Mouse (Mus musculus) frontal cortex, postnatal 14 days (tissue): Measurements from ENCODE around the gene Slc25a53.
"Not testable (repeated sequence)": the region's sequence is repeated elsewhere in the genome, so short reads cannot be mapped to it uniquely, and the experiment has no call there.

Experiments used
- DNase-seq, 2 experiments: peaks; one replicate each; pipeline ENCODE4 v3.0.0; 2022; ENCODE audit warnings: low spot score in 2 of 2

The Slc25a53 gene

DNA sequence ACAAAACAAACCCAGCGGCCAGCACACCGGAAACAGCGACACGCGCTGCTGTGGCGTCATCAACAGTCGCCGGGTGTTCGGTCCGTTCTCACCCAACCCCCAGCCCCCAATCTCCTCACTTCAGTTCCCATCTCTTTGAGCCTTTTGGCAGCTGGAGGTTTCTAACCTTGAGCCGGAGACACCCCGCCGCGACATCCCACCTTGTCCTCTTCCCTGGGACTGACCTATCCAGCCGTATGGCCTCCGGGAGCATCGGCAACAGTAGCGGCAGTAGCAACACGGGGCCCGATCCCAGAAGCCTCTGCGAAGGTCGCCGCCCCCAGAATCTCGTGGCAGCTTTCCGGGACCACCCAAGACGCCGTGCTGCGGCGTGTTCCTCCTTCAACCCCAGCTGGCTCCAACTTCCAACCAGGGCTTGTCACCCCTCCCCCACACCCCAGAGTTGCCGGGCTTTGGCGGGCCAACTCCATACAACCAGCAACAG, at the start of gene Slc25a53:
TSS of gene Slc25a53 (minus strand) at position 303 of the 484 bp plus-strand sequence.
- peak; percentile 76 to 82 for DNase-seq

DNA sequence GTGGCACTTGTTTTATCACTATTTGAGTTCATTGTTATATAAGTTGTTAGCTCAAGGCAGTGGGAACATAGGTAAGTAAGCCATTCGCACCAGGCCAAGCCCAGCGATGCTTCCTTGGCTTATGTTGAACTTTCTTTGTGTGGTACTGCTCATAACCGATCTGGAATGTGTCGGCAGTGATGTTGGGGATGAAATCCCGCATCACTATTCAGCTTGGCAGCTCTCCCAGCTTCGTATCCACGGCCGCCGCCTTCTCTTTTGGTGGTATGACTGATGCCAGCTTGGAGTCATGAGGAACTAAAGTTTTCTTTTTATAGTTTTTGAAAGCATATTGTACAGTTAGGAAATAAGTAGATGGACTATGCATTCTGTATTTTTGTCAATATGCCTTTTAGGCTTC, 25.1 kb upstream of the Slc25a53 start:
- DNase-seq, result peak; percentile 21

DNA sequence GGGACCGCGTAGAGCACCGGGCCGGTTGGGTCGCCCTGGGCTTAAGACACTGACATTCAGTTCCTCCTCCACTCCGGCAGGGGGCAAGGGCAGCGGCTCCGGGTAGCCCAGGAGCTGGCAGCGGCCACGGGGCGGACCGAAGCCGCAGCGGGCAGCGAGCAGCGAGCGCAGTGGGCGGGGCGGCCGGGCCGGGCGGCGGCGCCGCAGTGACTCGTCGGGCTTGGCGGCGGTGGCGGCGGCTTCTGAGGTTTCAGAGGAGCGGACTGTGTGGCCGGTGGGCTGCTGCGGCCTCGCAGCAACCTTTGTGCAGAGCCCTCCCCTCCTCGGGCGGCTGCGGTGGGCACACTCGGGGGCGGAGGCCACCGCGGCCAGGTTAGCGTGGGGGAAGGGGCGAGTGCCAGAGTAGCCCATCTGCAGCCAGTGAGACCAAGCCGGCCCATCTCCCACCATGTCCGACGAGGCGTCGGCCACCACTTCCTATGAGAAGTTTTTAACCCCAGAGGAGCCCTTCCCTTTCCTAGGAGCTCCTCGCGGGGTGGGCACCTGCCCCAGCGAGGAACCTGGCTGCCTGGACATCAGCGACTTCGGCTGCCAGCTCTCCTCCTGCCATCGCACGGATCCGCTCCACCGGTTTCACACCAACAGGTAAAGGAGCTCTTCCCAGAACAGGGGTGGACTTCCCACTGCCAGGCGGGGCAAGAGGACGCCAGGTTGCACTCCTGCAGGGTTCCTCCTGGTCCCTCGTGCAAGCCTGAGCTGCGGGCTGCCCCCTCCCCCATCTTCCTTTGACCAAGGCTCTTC, 11.5 kb upstream of the Slc25a53 start, which contains the start of gene Fam199x:
TSS of gene Fam199x (plus strand) at position 170 of the 801 bp plus-strand sequence.
- peak; percentile 28 to 36 for DNase-seq

DNA sequence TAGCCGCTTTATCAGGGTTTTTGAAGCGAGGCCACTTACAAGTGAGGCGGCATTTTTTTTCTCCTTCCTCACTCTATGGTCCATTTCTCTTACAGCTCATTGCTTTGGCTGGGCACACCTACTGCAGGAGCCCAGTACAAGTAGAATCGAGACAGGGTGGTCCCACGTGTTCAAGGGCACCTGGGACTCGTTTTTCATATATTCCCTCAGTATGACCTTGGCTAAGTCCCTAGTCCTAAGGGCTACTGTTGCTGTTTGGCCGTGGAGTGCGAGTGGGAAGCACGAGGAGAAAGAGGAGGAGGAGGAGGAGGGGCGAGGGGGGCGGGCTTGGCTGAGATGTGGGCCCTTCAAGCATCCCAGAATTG, 10.9 kb upstream of the Slc25a53 start:
- no peak for DNase-seq

GRCm38 (mm10) chrX:137038502-137038901, 400 bp upstream of the Slc25a53 start:
- DNase-seq, result no peak

GRCm38 (mm10) chrX:137037470-137037999, 567 bp downstream of the Slc25a53 start:
- DNase-seq, result no peak

- DNase-seq, result no peak
These were observed 3.8 kb downstream of the Slc25a53 start for GRCm38 (mm10) chrX:137034322-137034721.

DNA sequence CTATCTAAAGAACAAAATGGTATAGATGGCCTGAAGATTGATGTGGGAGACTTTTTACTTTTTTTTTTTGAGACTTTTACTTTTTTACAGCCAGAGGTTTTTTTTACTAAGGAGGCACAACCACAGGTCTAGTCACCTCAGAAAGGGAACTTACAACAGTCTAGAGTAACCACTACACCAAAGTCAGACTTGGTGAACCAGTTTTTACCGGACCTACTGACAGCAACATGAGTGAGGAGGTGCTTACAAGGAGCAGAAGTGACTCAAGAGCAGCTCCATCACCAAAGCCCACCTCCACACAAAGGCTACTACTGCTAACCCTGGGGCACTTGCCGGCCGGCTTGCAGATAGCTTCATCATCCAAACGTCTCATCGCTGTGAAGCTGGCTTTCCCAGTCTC, 6.4 kb downstream of the Slc25a53 start:
- DNase-seq, result no peak

DNA sequence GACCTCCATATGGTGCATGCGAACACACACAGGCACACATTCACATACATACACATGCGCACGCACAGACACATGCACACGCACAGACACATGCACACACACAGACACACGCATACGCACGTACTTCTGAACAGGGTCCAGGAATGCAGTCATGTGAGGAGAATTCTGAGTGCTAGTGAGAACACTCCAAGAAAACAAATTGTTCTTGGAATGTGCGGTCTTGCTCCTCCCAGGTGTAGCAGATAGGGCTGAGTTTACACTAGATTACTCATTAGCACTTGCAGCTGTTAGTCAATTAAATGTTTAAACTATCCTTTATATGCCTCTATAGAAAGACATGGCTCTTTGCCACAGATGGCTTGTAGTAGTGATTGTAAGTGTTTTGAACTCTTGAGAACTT, 7.2 kb downstream of the Slc25a53 start:
- DNase-seq, result no peak

DNA sequence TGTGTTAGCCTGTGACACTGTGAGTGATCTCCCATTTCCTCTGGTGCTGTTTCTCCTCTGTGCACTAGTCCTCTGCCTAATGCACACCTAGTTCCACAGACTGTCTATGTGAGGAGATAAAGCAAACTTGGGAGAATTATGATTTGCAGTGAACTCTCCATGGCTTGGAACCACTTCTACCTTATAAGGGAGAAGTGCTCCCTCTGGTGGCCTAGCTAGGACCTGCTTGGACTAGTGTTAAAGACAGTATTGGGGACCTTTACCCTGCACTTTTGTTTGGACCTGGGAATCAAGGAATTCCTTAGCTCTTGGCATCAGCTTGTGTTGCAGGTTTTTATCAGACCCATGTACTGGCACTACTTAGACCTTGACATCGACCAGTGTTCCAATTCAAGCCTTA, 18.8 kb downstream of the Slc25a53 start:
- peak in 1 of 2 experiments; percentile 58 for DNase-seq

- no peak for DNase-seq
These were observed 20.4 kb downstream of the Slc25a53 start for GRCm38 (mm10) chrX:137017668-137018067.

DNA sequence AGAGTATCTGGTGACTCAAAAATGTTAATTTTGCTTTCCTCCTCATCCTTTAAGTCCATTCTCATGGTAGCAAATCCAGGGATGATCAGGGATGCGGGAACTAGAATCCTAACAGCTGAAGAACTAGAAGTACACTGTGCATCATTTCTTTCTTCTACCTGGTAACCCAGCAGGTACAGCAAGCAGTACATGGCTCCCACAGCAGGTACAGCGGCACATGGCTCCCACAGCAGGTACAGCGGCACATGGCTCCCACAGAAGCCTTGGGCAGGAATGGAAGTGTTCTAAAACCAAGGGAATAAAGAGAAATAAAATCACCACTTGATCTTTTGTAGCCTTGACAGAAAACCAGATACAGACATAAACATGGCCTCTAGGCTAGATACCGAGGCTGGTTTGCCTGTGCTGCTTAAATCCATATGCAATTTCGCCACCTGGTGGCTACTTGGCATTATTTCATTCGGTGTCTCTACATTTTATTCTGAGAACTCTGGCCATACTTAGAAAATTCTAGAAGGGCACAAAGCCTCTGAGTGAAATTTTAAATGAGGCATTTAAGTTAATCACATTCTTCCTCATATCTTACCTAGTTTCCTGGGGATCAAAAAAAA, 22.9 kb downstream of the Slc25a53 start:
- no peak for DNase-seq

GRCm38 (mm10) chrX:136996256-136996655, 41.8 kb downstream of the Slc25a53 start:
- no peak for DNase-seq

- DNase-seq, result no peak
These were observed 44.5 kb downstream of the Slc25a53 start for GRCm38 (mm10) chrX:136993641-136994040.

GRCm38 (mm10) chrX:136992978-136993547, 45.0 kb downstream of the Slc25a53 start, which contains the start of gene Zcchc18:
Gene Zcchc18, plus strand, starts transcription at chrX:136993155.
- DNase-seq, result peak; percentile 73 to 82

GRCm38 (mm10) chrX:136992191-136992965, 45.7 kb downstream of the Slc25a53 start:
- DNase-seq, result no peak

DNA sequence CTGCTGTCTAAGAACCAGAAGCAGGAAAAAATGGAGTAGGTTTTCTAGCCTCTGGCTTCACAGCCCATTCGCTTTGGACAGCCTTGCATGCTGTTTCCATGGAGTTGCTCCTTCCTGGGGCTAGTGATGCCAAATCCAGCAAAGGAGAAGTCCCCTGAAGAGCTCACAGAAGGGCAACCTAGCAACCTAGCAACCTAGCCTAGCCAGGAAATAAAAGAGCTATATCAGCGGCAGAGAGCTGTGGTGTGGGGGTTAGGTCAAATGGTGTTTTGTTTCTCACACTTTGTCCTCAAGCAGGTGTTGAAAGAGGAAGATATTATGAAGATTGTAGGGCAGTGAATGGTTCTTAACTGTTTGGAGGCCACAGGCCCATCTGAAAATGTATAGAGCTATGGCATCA, 46.8 kb downstream of the Slc25a53 start:
- no peak for DNase-seq

DNA sequence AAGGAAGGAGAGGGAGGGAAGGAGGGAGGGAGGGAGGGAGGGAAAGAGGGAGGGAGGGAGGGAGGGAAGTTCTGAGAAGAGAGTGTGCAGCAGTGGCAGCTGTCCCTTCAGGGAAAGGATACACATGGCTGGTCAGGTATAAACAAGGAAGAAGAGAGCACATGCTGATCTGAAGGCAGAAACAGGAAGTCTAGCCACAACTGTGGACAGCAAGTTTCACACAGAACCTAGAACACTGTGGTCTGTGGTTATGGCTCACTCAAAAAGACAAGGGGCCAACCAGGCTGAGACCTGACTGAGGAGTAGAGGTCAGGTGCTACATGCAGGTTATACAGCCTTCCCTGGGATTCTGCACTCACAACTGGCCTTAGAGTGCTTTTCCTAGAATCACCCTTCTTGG, 52.1 kb downstream of the Slc25a53 start:
- DNase-seq, result no peak

DNA sequence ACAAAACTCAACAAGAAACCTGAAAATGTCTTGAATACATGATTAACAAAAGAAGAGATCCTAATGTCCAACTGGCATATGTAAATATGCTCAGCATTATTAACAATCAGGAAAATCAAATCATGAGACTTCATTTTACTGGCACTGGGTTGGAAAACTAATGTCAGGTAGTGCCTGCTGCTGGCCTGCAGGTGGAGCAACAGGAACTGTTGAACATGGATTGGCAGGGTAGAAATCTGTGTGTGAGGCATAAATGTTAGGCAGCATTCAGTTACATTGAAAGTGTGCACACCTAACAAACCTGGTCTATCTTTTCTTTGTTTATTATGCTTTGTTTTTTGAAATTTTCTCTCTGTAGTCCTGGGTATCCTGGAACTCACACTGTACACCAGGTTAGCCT, 59.5 kb downstream of the Slc25a53 start:
- no peak for DNase-seq

- peak in 1 of 2 experiments; percentile 77 for DNase-seq
These were observed 61.5 kb downstream of the Slc25a53 start, which contains the start of the genes Tmsb15l and Tmsb15b1 for GRCm38 (mm10) chrX:136976424-136977084. Gene Tmsb15l, minus strand, starts transcription at chrX:136976869. Gene Tmsb15b1, minus strand, starts transcription at chrX:136976874.

GRCm38 (mm10) chrX:136975397-136975796, 62.7 kb downstream of the Slc25a53 start, which contains the start of gene Tmsb15b2:
Gene Tmsb15b2, minus strand, starts transcription at chrX:136975497.
- not testable (repeated sequence) for DNase-seq
